Mouse (Mus musculus) neural tube, embryonic 12.5 days (tissue): ENCODE measurements around the gene Pou3f3. TPM values are rescaled to one million over a fixed set of nuclear protein-coding genes. Genes with fewer than 3 reads are reported as not detected.

Source experiments
- ATAC-seq: fragments of 200-750 bp; cut with Nextera tagmentation; 2 replicates; pipeline ENCODE4 v1.8.0; 2017; ENCODE audit warnings: low read depth, mild to moderate bottlenecking, moderate TSS enrichment, moderate library complexity; ENCODE audit not compliant: low FRiP score
- H3K27ac ChIP-seq: fragments of 300-500 bp; sonication (generic); 2 replicates; pipeline ENCODE4 v1.5.1; 2016
- H3K27me3 ChIP-seq: fragments of 300-500 bp; sonication (generic); replicated peaks from 2 replicates; pipeline ENCODE4 v1.6.1; 2016; ENCODE audit warnings: mild to moderate bottlenecking
- H3K36me3 ChIP-seq: fragments of 300-500 bp; sonication (generic); 2 replicates; pipeline ENCODE4 v1.6.1; 2016; ENCODE audit warnings: mild to moderate bottlenecking
- H3K4me1 ChIP-seq: fragments of 300-500 bp; sonication (generic); 2 replicates; pipeline ENCODE4 v1.6.1; 2016
- H3K4me2 ChIP-seq: fragments of 300-500 bp; sonication (generic); replicated peaks from 2 replicates; pipeline ENCODE4 v1.6.1; 2016; ENCODE audit warnings: mild to moderate bottlenecking
- H3K4me3 ChIP-seq: fragments of 300-500 bp; sonication (generic); 2 replicates; pipeline ENCODE4 v1.5.1; 2016
- H3K9ac ChIP-seq: fragments of 300-500 bp; sonication (generic); 2 replicates; pipeline ENCODE4 v1.6.1; 2016; ENCODE audit warnings: mild to moderate bottlenecking
- H3K9me3 ChIP-seq: fragments of 300-500 bp; sonication (generic); 2 replicates; pipeline ENCODE4 v1.6.1; 2016; ENCODE audit warnings: mild to moderate bottlenecking
- WGBS: fragments of 180-500 bp; shearing (Covaris S2); methylation state at CpG from one replicate; pipeline ENCODE4 v1.1.7; 2016; 5-methylcytosine and 5-hydroxymethylcytosine counted together
- polyA plus RNA-seq: library from polyadenylated mRNA; unstranded; fragments of >200 nt; fragmentation: Nextera tagmentation; extraction: Ambion mirVana; gene quantifications from 2 replicates; pipeline ENCODE4 v1.2.1, GENCODE M21; 2016

The Pou3f3 gene
- polyA plus RNA-seq, 1 experiment from 2014 or later: 17.8 TPM

- H3K9me3 ChIP-seq: no peaks in the 10 kb centered on the region
- 1% methylated on average over 17 of the region's 17 CpGs for WGBS
- ATAC-seq: peak; percentile 35; the same call in 1 of the 2 replicates
- H3K27me3 ChIP-seq: peaks cover 27% of the 10 kb centered on the region
- H3K27ac ChIP-seq: peak overlapping the region; percentile 42; the same call in 1 of the 2 replicates
- no peaks in the 10 kb centered on the region for H3K36me3 ChIP-seq
- H3K4me2 ChIP-seq: peak overlapping the region; percentile 72
- peaks cover 64% of the 10 kb centered on the region for H3K4me1 ChIP-seq
- H3K9ac ChIP-seq: peak overlapping the region; percentile 29; the same call in 1 of the 2 replicates
- H3K4me3 ChIP-seq: peak overlapping the region; percentile 15; the same call in 1 of the 2 replicates
Observed at GRCm38 (mm10) chr1:42704981-42705810, 9.6 kb downstream of the Pou3f3 start.

- no peak overlapping the region for H3K27ac ChIP-seq
- peak overlapping the region; percentile 10; the same call in 1 of the 2 replicates for H3K9ac ChIP-seq
- peaks cover 27% of the 10 kb centered on the region for H3K27me3 ChIP-seq
- H3K4me1 ChIP-seq: peaks cover 65% of the 10 kb centered on the region
- 1% methylated on average over 8 of the region's 8 CpGs for WGBS
- H3K4me3 ChIP-seq: no peak overlapping the region
- no peaks in the 10 kb centered on the region for H3K36me3 ChIP-seq
- ATAC-seq: no peak
- H3K9me3 ChIP-seq: no peaks in the 10 kb centered on the region
- H3K4me2 ChIP-seq: peak overlapping the region; percentile 72
Observed at GRCm38 (mm10) chr1:42705811-42706160, 10.2 kb downstream of the Pou3f3 start.

GRCm38 (mm10) chr1:42707196-42707595 is 11.6 kb downstream of the Pou3f3 start:
- 4% methylated on average over 5 of the region's 5 CpGs for WGBS
- no peak for ATAC-seq
- Histone ChIP-seq H3K4me2 (peak overlapping the region; percentile 72), H3K4me3 (no peak overlapping the region), H3K4me1 (peaks cover 73% of the 10 kb centered on the region), H3K27me3 (peaks cover 30% of the 10 kb centered on the region), H3K9ac (no peak overlapping the region), H3K27ac (no peak overlapping the region), H3K36me3 (no peaks in the 10 kb centered on the region), H3K9me3 (no peaks in the 10 kb centered on the region)

GRCm38 (mm10) chr1:42707611-42708130 is 12.1 kb downstream of the Pou3f3 start:
- H3K4me1 ChIP-seq: peaks cover 73% of the 10 kb centered on the region
- H3K27ac ChIP-seq: no peak overlapping the region
- ATAC-seq: no peak
- H3K9me3 ChIP-seq: no peaks in the 10 kb centered on the region
- WGBS: 5% methylated on average over 4 of the region's 4 CpGs
- no peak overlapping the region for H3K9ac ChIP-seq
- H3K27me3 ChIP-seq: peaks cover 30% of the 10 kb centered on the region
- H3K4me2 ChIP-seq: peak overlapping the region; percentile 72
- H3K4me3 ChIP-seq: 0 out of 2 replicates have a peak overlapping the region, but pooled peaks have one; percentile 13
- H3K36me3 ChIP-seq: no peaks in the 10 kb centered on the region

GRCm38 (mm10) chr1:42709024-42709423 is 13.5 kb downstream of the Pou3f3 start:
- Histone ChIP-seq H3K27me3 (peaks cover 28% of the 10 kb centered on the region), H3K4me1 (peaks cover 71% of the 10 kb centered on the region), H3K4me2 (peak overlapping the region; percentile 72), H3K27ac (no peak overlapping the region), H3K36me3 (no peaks in the 10 kb centered on the region), H3K4me3 (no peak overlapping the region), H3K9me3 (no peaks in the 10 kb centered on the region), H3K9ac (0 out of 2 replicates have a peak overlapping the region, but pooled peaks have one; percentile 9)
- 10% methylated on average over 1 of the region's 1 CpGs for WGBS
- no peak for ATAC-seq

DNA sequence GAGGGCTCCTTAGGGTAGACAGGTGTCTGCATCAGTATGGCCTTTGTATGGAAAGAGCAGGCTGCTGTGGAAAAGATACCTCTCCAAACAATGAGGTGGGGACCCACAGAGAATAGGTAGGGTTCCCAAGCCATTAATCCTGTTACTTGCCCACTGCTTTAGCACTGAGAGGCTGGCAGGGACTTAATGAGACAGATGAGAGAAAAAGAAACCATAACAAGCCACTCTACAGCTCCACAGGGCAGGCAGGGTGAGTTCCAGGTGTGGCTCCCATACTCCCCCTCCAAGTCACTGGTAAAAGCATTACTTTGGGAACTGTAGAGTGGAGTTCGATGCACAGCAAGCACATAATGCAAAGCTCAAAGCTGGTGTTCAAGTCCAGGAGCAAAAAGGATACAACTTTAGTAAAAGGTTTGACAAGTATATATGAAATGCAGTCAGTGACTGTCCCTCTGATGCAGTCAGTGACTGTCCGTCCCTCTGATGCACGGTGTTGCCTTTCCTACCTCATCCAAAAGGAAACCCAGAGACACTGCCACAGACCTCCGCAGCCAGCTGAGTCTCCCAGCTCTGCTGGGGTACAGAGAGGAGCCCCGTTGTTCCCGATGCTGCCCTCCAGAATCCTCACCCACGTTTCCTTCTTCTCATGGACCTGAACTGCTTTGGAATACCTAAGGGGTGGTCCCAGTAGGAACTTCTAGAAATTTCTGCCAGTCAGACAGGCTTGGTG is 14.0 kb downstream of the Pou3f3 start:
- H3K36me3 ChIP-seq: no peaks in the 10 kb centered on the region
- no peaks in the 10 kb centered on the region for H3K9me3 ChIP-seq
- peaks cover 71% of the 10 kb centered on the region for H3K4me1 ChIP-seq
- no peak for ATAC-seq
- WGBS: 14% methylated on average over 7 of the region's 7 CpGs
- 0 out of 2 replicates have a peak overlapping the region, but pooled peaks have one; percentile 9 for H3K9ac ChIP-seq
- peak overlapping the region; percentile 16; the same call in 1 of the 2 replicates for H3K4me3 ChIP-seq
- peak overlapping the region; percentile 72 for H3K4me2 ChIP-seq
- H3K27me3 ChIP-seq: peaks cover 25% of the 10 kb centered on the region
- H3K27ac ChIP-seq: no peak overlapping the region

GRCm38 (mm10) chr1:42710234-42710633 is 14.7 kb downstream of the Pou3f3 start:
- H3K4me1 ChIP-seq: peaks cover 66% of the 10 kb centered on the region
- H3K36me3 ChIP-seq: no peaks in the 10 kb centered on the region
- no peaks in the 10 kb centered on the region for H3K9me3 ChIP-seq
- 17% methylated on average over 4 of the region's 4 CpGs for WGBS
- H3K27me3 ChIP-seq: peaks cover 25% of the 10 kb centered on the region
- H3K9ac ChIP-seq: 0 out of 2 replicates have a peak overlapping the region, but pooled peaks have one; percentile 18
- peak overlapping the region; percentile 72 for H3K4me2 ChIP-seq
- no peak overlapping the region for H3K27ac ChIP-seq
- no peak for ATAC-seq
- H3K4me3 ChIP-seq: 0 out of 2 replicates have a peak overlapping the region, but pooled peaks have one; percentile 19

- no peak for ATAC-seq
- no peak overlapping the region for H3K27ac ChIP-seq
- H3K4me3 ChIP-seq: peak overlapping the region; percentile 54
- H3K4me1 ChIP-seq: peaks cover 59% of the 10 kb centered on the region
- H3K9ac ChIP-seq: 0 out of 2 replicates have a peak overlapping the region, but pooled peaks have one; percentile 18
- H3K4me2 ChIP-seq: peak overlapping the region; percentile 72
- peaks cover 23% of the 10 kb centered on the region for H3K27me3 ChIP-seq
- no peaks in the 10 kb centered on the region for H3K36me3 ChIP-seq
- no peaks in the 10 kb centered on the region for H3K9me3 ChIP-seq
- 0% methylated on average over 2 of the region's 2 CpGs for WGBS
Observed at GRCm38 (mm10) chr1:42710995-42711394, 15.4 kb downstream of the Pou3f3 start.

DNA sequence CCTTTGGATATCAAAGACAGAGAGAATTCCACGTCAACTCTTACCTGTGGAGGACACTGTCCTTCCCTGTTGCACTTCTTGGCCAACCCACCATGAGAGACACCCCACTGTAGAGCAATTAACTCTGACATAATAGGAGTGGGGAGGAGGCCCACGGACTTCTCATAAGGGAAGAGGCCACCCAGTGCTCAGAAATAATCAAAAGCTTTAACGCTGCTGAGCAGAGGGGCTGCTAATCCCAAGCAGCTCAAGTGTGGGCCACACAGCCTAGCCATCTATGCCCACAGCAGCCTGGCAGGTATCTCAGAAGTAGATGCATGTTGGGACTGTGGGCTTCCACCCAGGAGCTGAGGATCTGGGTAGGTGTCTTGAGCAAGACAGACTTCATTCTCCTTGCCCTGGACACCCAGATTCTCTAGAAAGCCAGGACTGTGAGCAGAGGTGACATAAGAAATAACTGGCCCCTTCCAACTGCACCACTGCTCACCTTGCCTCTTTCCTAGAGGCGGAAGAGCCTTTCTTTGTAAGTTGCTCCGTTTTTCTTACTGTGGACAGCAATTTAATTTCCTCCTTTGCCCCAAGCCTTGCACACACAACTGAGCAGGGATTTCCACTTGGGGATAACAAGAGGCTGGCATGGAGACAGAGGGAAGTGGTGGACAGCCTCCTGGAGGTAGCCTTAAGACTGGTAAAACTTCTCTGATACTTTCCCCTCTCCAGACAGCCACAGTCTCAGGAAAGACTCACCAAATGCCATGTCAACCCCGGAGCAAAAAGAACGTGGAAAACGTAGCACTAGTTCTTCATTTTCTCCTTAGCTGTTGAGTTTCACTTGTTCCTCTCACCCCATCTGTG is 16.1 kb downstream of the Pou3f3 start:
- no peaks in the 10 kb centered on the region for H3K9me3 ChIP-seq
- no peak for ATAC-seq
- peak overlapping the region; percentile 72 for H3K4me2 ChIP-seq
- H3K9ac ChIP-seq: peak overlapping the region; percentile 76
- WGBS: 3% methylated on average over 8 of the region's 8 CpGs
- no peaks in the 10 kb centered on the region for H3K36me3 ChIP-seq
- H3K4me3 ChIP-seq: peak overlapping the region; percentile 54
- H3K27ac ChIP-seq: no peak overlapping the region
- peaks cover 53% of the 10 kb centered on the region for H3K4me1 ChIP-seq
- peaks cover 23% of the 10 kb centered on the region for H3K27me3 ChIP-seq

GRCm38 (mm10) chr1:42712311-42712690 is 16.7 kb downstream of the Pou3f3 start:
- peak overlapping the region; percentile 54 for H3K4me3 ChIP-seq
- H3K9me3 ChIP-seq: no peaks in the 10 kb centered on the region
- WGBS: 3% methylated on average over 4 of the region's 4 CpGs
- no peak for ATAC-seq
- peak overlapping the region; percentile 76 for H3K9ac ChIP-seq
- peaks cover 48% of the 10 kb centered on the region for H3K4me1 ChIP-seq
- H3K36me3 ChIP-seq: no peaks in the 10 kb centered on the region
- no peak overlapping the region for H3K27ac ChIP-seq
- peak overlapping the region; percentile 72 for H3K4me2 ChIP-seq
- H3K27me3 ChIP-seq: peaks cover 23% of the 10 kb centered on the region
